25 mouse cellular contexts compared by ENCODE assay signal in the genomic region with DNA sequence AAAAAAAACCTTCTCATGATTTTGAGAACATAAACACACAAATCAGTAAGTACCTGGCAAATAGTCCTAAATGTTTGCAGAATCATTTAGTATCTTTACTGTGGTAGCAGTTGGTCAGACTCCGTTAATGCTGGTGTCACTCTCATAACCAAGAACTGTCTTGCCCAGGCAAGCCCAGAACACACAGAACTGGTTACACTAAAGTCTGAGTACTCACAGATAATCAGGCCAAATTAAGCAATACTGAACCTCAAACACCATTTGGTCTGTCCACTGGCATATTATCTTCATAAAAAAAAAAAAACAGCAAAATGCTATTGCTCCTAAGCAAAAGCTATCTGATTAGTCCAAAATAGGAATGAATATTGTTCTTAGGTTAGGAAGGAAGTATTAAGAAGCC.
"Had no signal": no experiment of that assay in that cellular context is flagged by ENCODE, and none has a peak within 500 bp of the region (broad histone marks: within the 10 kb centered on the region; RNA-seq: fewer than 3 reads in every experiment).

No protein-coding gene starts in this region.

- H3K4me3 ChIP-seq: gastrocnemius, adult 2 months; heart, adult 2 months; heart, embryonic 13.5 days; heart, embryonic 15.5 days; hindbrain, embryonic 13.5 days; hindbrain, embryonic 15.5 days; layer of hippocampus, adult 2 months; left cerebral cortex, adult 2 months; limb, embryonic 10.5 days; limb, embryonic 12.5 days; liver, embryonic 13.5 days had no signal

- DNase-seq: gastrocnemius, adult 2 months; gastrocnemius, postnatal 10 days; gastrocnemius, postnatal 25 days; heart, adult 11 months; heart, adult 2 months; heart, postnatal 14 days; heart, postnatal 36 days; kidney, adult 18-20 months; kidney, adult 8-10 months; kidney, postnatal 10 days; kidney, postnatal 25 days; kidney, postnatal 4 days; liver; liver, embryonic 13.5 days had no signal

- H3K9me3 ChIP-seq: heart, embryonic 13.5 days; heart, embryonic 15.5 days; hindbrain, embryonic 13.5 days; hindbrain, embryonic 15.5 days; limb, embryonic 10.5 days; limb, embryonic 12.5 days; liver, embryonic 13.5 days had no signal

- H3K4me2 ChIP-seq: heart, embryonic 11.5 days; heart, embryonic 13.5 days; heart, embryonic 15.5 days; hindbrain, embryonic 13.5 days; hindbrain, embryonic 15.5 days; limb, embryonic 12.5 days; liver, embryonic 13.5 days had no signal

- H3K27ac ChIP-seq: gastrocnemius, adult 2 months; heart, adult 2 months; heart, embryonic 13.5 days; heart, embryonic 15.5 days; hindbrain, embryonic 13.5 days; hindbrain, embryonic 15.5 days; hindbrain, postnatal 0 days; layer of hippocampus, adult 2 months; left cerebral cortex, adult 2 months; limb, embryonic 10.5 days; limb, embryonic 12.5 days; liver, embryonic 13.5 days had no signal

- H3K27me3 ChIP-seq: heart, embryonic 13.5 days; heart, embryonic 15.5 days; hindbrain, embryonic 13.5 days; hindbrain, embryonic 15.5 days; limb, embryonic 12.5 days; liver, embryonic 13.5 days had no signal

- H3K9ac ChIP-seq: heart, embryonic 13.5 days; heart, embryonic 15.5 days; hindbrain, embryonic 13.5 days; hindbrain, embryonic 15.5 days; limb, embryonic 12.5 days; liver, embryonic 13.5 days had no signal

- ATAC-seq: hindbrain, postnatal 0 days; intestine, embryonic 16.5 days had no signal

- H3K4me1 ChIP-seq: heart, embryonic 15.5 days; hindbrain, embryonic 13.5 days; hindbrain, embryonic 15.5 days; limb, embryonic 10.5 days; limb, embryonic 12.5 days; liver, embryonic 13.5 days had no signal
